Mouse (Mus musculus) layer of hippocampus, postnatal 25 days (tissue): ENCODE data around the gene Olfr702. TPM values are rescaled to one million over a fixed set of nuclear protein-coding genes. Genes with fewer than 3 reads are reported as not detected.

Experiments
- DNase-seq, 2 experiments: peaks; one replicate each; pipeline ENCODE4 v3.0.0; 2022; ENCODE audit warnings: mixed read lengths in 2 of 2, low spot score in 1 of 2; ENCODE audit errors: extremely low spot score in 1 of 2
- total RNA-seq, 2 experiments: library from RNA; stranded (reverse); gene quantifications; 2 replicates each; pipeline ENCODE4 v1.2.3; 2021

Olfr702 gene
- not detected for total RNA-seq

DNA sequence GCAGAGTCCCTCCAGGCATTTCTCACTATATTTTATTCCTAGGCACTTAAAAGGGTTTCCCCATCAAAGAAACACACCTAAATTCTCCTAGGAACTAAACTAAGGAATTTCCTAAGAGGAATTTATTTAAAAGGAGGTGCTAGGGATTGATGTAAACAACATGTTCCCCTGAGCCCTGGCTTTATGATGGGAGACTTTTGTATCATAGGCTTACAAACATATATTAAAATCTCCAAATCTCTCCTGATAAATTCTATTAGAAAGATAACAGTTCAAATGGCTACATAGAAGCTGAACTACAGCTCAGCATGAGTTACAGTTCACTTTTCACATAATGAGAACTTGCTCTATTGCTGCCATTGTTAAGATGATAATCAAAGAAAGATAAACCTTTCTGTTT is at the start of gene Olfr702:
TSS of gene Olfr702 (minus strand) at position 101 of the 400 bp plus-strand sequence.
- DNase-seq: no peak

DNA sequence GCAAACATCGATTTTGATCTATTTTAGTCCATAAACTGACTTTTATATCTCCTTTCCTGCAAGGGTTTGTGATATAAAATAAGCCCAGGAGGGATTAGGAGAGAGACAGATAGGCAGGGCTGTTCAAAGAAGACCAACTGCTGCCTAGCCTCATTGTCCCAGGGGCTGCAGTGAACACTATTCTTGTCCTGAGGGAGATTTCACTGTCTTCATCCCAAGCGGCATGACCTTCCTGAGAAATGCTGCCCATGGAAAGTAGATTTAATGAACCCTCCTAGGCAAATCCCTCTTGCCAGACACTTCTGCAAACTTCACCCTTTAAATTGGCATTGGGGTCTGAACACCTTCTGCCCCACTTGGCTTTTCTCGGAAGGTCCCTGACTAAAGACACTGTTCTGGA is 43.1 kb upstream of the Olfr702 start, which contains the start of gene Olfr705:
TSS of gene Olfr705 (minus strand) at position 101 of the 400 bp plus-strand sequence.
- DNase-seq: no peak

DNA sequence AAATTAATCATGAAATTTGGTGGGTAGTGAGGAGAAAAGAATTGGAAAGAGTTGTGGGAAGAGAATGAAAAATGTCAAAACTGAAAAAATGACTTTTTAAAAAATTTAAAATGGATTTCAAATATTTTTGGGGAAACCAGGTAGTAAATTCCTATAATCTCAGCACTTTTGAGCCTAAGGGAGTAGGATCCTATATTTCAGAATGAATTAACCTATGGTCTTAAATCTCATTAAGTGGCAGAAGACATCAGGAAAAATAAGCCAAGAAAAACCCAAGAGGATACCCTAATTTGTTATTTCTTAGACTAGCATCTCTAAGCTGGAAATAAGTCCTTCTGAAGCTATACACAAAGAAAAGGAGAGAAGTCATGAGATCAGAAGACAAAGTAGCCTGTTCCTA is 29.2 kb upstream of the Olfr702 start, which contains the start of gene Olfr704:
TSS of gene Olfr704 (plus strand) at position 301 of the 400 bp plus-strand sequence.
- no peak for DNase-seq

DNA sequence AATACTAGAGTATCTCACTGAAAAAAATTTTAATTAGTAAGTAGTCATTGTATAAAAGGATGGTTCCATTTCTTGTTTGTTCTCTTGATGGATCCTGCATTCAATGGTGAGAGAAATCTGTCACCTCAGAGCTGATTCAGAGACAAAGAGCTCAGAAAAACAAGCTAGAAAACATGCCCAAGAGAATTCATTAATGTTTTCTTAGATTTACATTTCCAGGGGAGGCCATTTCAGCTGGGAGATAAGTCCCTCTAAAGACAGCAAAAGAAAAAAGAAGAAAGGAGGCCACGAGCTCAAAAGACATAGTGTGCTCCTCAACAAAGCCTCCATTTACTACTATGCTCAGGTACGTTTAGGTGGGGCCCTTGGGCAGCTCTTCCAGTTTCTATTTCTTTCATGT is 9.4 kb upstream of the Olfr702 start, which contains the start of gene Olfr703:
TSS of gene Olfr703 (plus strand) at position 301 of the 400 bp plus-strand sequence.
- no peak for DNase-seq

DNA sequence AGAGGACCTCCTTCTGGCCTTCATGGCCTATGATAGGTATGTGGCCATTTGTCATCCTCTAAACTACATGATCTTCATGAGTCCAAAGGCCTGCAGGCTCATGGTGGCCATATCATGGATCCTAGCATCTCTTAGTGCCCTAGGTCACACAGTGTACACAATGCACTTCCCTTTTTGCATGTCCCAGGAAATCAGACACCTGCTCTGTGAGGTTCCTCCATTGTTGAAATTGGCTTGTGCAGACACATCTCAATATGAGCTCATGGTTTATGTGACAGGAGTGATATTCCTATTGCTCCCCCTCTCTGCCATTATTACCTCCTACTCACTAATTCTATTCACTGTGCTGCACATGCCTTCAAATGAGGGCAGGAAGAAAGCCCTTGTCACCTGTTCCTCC is 15.3 kb downstream of the Olfr702 start:
- DNase-seq: no peak

DNA sequence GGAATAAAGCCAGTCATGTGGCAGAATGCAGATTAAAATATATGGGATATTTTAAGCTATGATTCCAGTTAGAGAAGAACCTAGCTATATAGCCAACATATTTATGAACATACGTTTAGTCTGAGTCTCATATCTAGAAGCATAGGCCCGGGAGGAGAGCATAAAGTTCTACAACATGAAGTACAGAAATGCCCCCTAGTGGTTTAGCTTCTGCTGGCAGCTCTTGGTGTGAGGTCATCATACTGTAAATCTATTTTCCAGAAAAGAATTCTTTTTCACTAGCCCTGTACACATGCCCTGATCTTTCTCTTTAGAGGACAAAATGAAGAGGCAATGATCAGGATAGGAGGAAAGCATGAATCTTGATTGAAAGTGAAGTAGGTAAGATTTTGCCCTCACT is 17.9 kb downstream of the Olfr702 start:
- no peak for DNase-seq

DNA sequence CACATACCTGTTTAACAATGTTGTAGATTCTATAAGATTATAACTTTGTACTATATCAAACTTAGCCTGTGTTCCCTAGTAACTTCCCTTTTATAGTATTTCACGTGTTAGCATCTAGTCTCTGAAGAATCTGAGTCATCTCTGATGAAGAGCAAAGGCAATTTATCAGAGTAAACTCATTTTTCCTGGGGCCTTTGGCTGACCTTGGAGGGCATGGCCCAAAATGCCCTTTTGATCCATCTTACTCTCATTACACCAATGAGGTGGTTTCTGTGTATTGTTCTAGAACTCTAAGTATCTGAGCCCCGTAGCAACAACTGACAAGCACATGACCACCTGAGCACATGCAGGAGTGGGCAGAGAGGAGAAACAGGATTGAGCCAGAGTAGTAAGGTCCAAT is 19.9 kb downstream of the Olfr702 start, which contains the start of gene Olfr701:
TSS of gene Olfr701 (plus strand) at position 301 of the 400 bp plus-strand sequence.
- DNase-seq: no peak

DNA sequence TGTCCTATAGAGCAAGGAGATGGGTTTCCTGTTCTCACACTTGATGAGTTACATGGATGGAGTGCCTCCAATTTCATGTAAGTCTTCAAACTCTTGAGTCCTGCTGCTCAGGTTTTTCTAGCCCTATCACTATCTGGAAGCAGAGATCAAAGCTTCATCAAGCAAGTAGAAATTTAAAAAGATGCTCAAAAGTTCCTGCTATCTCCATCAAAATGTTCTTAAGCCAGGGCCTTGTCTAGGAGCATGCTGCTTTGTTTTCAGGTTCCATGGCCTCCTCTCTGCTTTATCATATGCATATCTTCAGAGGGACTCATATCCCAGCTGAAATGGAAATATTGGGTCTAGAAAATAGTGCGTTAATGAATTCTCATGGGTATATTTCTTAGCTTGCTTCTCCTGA is 25.0 kb downstream of the Olfr702 start, which contains the start of gene Olfr700:
TSS of gene Olfr700 (minus strand) at position 101 of the 400 bp plus-strand sequence.
- no peak for DNase-seq

DNA sequence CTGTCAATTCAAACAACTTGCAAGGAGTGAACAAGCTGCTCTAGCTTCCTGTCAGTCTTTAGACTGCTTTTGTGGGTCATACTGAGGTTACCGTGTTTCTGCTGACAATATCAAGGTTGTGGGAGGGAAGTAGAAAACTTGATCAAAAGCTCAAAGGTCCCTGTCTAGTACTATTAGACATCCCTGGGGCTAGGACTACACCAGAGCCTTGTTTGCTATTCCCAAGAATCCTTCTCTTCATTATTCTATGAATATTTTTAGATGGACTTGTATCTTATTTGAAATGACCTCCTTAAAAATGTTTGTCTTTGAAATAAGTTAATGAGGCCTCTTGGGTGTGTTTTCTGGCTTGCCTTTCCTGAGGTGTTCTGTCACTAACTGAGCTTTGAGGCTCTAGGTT is 40.6 kb downstream of the Olfr702 start, which contains the start of gene Olfr699:
TSS of gene Olfr699 (minus strand) at position 101 of the 400 bp plus-strand sequence.
- no peak for DNase-seq

DNA sequence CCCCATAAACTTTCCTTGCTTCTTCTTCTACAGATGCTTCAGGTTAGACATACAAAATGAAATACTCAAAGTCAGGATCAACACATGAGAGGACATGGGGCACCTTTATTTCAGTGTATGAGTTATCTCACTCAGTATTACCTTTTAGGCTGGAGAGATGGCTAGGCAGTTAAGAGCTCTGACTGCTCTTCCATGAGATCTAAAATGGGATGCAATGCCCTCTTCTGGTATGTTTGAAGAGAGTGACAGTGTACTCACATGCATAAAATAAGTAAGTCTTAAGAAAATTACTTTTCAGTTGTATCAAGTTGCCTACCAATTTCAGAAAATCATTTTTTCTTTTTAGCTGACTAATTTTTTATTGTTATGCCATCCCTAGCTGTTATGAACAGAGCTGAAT is 45.4 kb downstream of the Olfr702 start:
- DNase-seq: no peak

Other genes starting within 250 kb of the Olfr702 start
- gene Olfr693, start 153.3 kb downstream of the Olfr702 start, total RNA-seq: not detected
- gene Olfr694, start 142.1 kb downstream of the Olfr702 start, total RNA-seq: not detected
- gene Olfr695, start 117.5 kb downstream of the Olfr702 start, total RNA-seq: not detected
- not detected for gene Olfr697, start 91.5 kb downstream of the Olfr702 start, total RNA-seq
- not detected for gene Olfr698, start 78.5 kb downstream of the Olfr702 start, total RNA-seq
- not detected for gene Olfr699, start 40.7 kb downstream of the Olfr702 start, total RNA-seq
- gene Olfr700, start 25.1 kb downstream of the Olfr702 start, total RNA-seq: not detected
- gene Olfr701, start 19.8 kb downstream of the Olfr702 start, total RNA-seq: not detected
- not detected for gene Olfr703, start 9.5 kb upstream of the Olfr702 start, total RNA-seq
- not detected for gene Olfr704, start 29.3 kb upstream of the Olfr702 start, total RNA-seq
- gene Olfr705, start 43.0 kb upstream of the Olfr702 start, total RNA-seq: not detected
- gene Olfr706, start 54.3 kb upstream of the Olfr702 start, total RNA-seq: not detected
- not detected for gene Olfr707, start 67.3 kb upstream of the Olfr702 start, total RNA-seq
- gene Olfr1532-ps1, start 74.1 kb upstream of the Olfr702 start, total RNA-seq: not detected
- gene Olfr709-ps1, start 98.3 kb upstream of the Olfr702 start, total RNA-seq: not detected
- gene Olfr710, start 114.4 kb upstream of the Olfr702 start, total RNA-seq: not detected
- under 1 TPM; 0.07 to 0.10 TPM for gene Olfr6, start 130.0 kb upstream of the Olfr702 start, total RNA-seq
- gene Olfr711, start 141.6 kb upstream of the Olfr702 start, total RNA-seq: not detected
- not detected for gene Olfr2, start 172.2 kb upstream of the Olfr702 start, total RNA-seq
- not detected for gene Olfr713, start 197.3 kb upstream of the Olfr702 start, total RNA-seq
- not detected for gene Olfr714, start 237.1 kb upstream of the Olfr702 start, total RNA-seq